Mouse (Mus musculus) Patski (cell line): ENCODE measurements around the gene Cldn9. TPM values are rescaled to one million over a fixed set of nuclear protein-coding genes. Genes with fewer than 3 reads are reported as not detected.

Source experiments
- ATAC-seq: fragments of 100-300 bp; one replicate; pipeline ENCODE4 v1.8.0; 2021
- CTCF ChIA-PET: fragments of 350-600 bp; sonication (Branson Sonifier 250); formaldehyde crosslinking; loops from one replicate; lab custom pipeline; 2022; ENCODE audit warnings: inconsistent platforms; lab: Charles Lee
- POLR2A ChIA-PET: fragments of 350-600 bp; sonication (Branson Sonifier 250); formaldehyde crosslinking; loops from one replicate; lab custom pipeline; 2022; ENCODE audit warnings: antibody characterized with exemption, inconsistent platforms; lab: Charles Lee
- DNase-seq: peaks from one replicate; pipeline ENCODE4 v3.0.0-alpha.2; 2011; ENCODE audit warnings: low read depth, low spot score
- H3K27me3 ChIP-seq: fragments of 371-371 bp; one replicate; pipeline ENCODE4 v1.5.1; 2021
- CTCF ChIP-seq: fragments of 100-300 bp; IDR thresholded peaks from one replicate; pipeline ENCODE4 v1.5.1; 2021
- in situ Hi-C: fragments of 300-500 bp; cut with MboI; formaldehyde crosslinking; loops from 3 replicates; pipeline ENCODE4 v1.11.1; 2018; ENCODE audit warnings: low pct_unique_long_range_greater_than_20kb, mixed read lengths
- polyA plus RNA-seq: library from polyadenylated mRNA; unstranded; gene quantifications from one replicate; pipeline ENCODE4 v1.2.3, GENCODE M21; 2021

The Cldn9 gene
- polyA plus RNA-seq, 1 experiment from 2014 or later, result 0.05 TPM

- no peak for TF ChIP-seq CTCF
- ChIA-PET CTCF (interaction anchor here (1.8 to 2.1 kb wide), 2 partner anchors 11 to 17 kb away, joined by 7 read pairs; no protein-coding TSS in a partner anchor), POLR2A (no interaction called here)
- in situ Hi-C loops, result no loop called here
- no peak for DNase-seq
- ATAC-seq, result no peak
- H3K27me3 ChIP-seq, result no peaks in the 10 kb centered on the region
Observed at GRCm38 (mm10) chr17:23682530-23682929, 1.3 kb downstream of the Cldn9 start.

GRCm38 (mm10) chr17:23682092-23682491 is 1.7 kb downstream of the Cldn9 start:
- no peak for DNase-seq
- ATAC-seq, result no peak
- in situ Hi-C loops, result no loop called here
- POLR2A ChIA-PET, result no interaction called here
- no peaks in the 10 kb centered on the region for H3K27me3 ChIP-seq
- TF ChIP-seq CTCF, result no peak
- CTCF ChIA-PET, result interaction anchor here (1.8 to 2.1 kb wide), 2 partner anchors 11 to 17 kb away, joined by 7 read pairs; no protein-coding TSS in a partner anchor

- CTCF ChIA-PET, result interaction anchor here (0.6 to 1.6 kb wide), 2 partner anchors 22 to 25 kb away, joined by 3 to 5 read pairs; no protein-coding TSS in a partner anchor
- H3K27me3 ChIP-seq, result no peaks in the 10 kb centered on the region
- no peak for TF ChIP-seq CTCF
- ATAC-seq (peak; percentile 32), DNase-seq (no peak)
- in situ Hi-C loops, result no loop called here
- POLR2A ChIA-PET, result no interaction called here
Observed at GRCm38 (mm10) chr17:23681086-23681485, 2.7 kb downstream of the Cldn9 start.

GRCm38 (mm10) chr17:23680336-23680735 is 3.5 kb downstream of the Cldn9 start:
- no peaks in the 10 kb centered on the region for H3K27me3 ChIP-seq
- ChIA-PET CTCF (interaction anchor here (1.6 kb wide), 1 partner anchor 26 kb away, joined by 5 read pairs; no protein-coding TSS in a partner anchor), POLR2A (interaction anchor here (0.9 kb wide), 1 partner anchor 18 kb away, joined by 3 read pairs; no protein-coding TSS in a partner anchor)
- TF ChIP-seq CTCF, result no peak
- in situ Hi-C loops, result no loop called here
- ATAC-seq (no peak), DNase-seq (no peak)

- no peaks in the 10 kb centered on the region for H3K27me3 ChIP-seq
- ChIA-PET POLR2A (no interaction called here), CTCF (no interaction called here)
- DNase-seq (no peak), ATAC-seq (no peak)
- in situ Hi-C loops, result no loop called here
- no peak for TF ChIP-seq CTCF
Observed at GRCm38 (mm10) chr17:23679127-23679835, 4.5 kb downstream of the Cldn9 start, which contains the start of gene Cldn6. TSS of gene Cldn6 (plus strand) at chr17:23679249.

GRCm38 (mm10) chr17:23677236-23677679 is 6.6 kb downstream of the Cldn9 start, which contains the start of gene Tnfrsf12a:
TSS of gene Tnfrsf12a (minus strand) at chr17:23677468.
- TF ChIP-seq CTCF, result no peak
- POLR2A ChIA-PET, result interaction anchor here (4.0 kb wide), 1 partner anchor 23 kb away, joined by 28 read pairs; no protein-coding TSS in a partner anchor
- ATAC-seq, result peak; percentile 29
- CTCF ChIA-PET, result interaction anchor here (1.5 kb wide), 1 partner anchor 23 kb away, joined by 3 read pairs; no protein-coding TSS in a partner anchor
- in situ Hi-C loops, result no loop called here
- DNase-seq, result no peak
- no peaks in the 10 kb centered on the region for H3K27me3 ChIP-seq

GRCm38 (mm10) chr17:23676473-23677031 is 7.3 kb downstream of the Cldn9 start:
- no peaks in the 10 kb centered on the region for H3K27me3 ChIP-seq
- ATAC-seq (no peak), DNase-seq (no peak)
- in situ Hi-C loops, result no loop called here
- POLR2A ChIA-PET, result interaction anchor here (1.0 to 4.0 kb wide), 3 partner anchors 9 to 25 kb away, joined by 3 to 28 read pairs (median 3); no protein-coding TSS in a partner anchor
- CTCF ChIA-PET, result interaction anchor here (2.9 kb wide), 1 partner anchor 23 kb away, joined by 13 read pairs; no protein-coding TSS in a partner anchor
- no peak for TF ChIP-seq CTCF

- POLR2A ChIA-PET, result interaction anchor here (0.6 to 4.0 kb wide), 4 partner anchors 8 to 1434 kb away, joined by 3 to 28 read pairs (median 3); no protein-coding TSS in a partner anchor
- no peaks in the 10 kb centered on the region for H3K27me3 ChIP-seq
- CTCF ChIA-PET, result interaction anchor here (2.9 kb wide), 1 partner anchor 24 kb away, joined by 13 read pairs; no protein-coding TSS in a partner anchor
- in situ Hi-C loops, result no loop called here
- TF ChIP-seq CTCF, result no peak
- ATAC-seq (peak; percentile 61), DNase-seq (peak; percentile 71)
Observed at GRCm38 (mm10) chr17:23675564-23676281, 8.1 kb downstream of the Cldn9 start.

- no peak for TF ChIP-seq CTCF
- in situ Hi-C loops, result no loop called here
- DNase-seq (no peak), ATAC-seq (peak; percentile 37)
- no peaks in the 10 kb centered on the region for H3K27me3 ChIP-seq
- POLR2A ChIA-PET, result interaction anchor here (1.0 to 4.0 kb wide), 4 partner anchors 10 to 62 kb away, joined by 3 to 28 read pairs (median 4); no protein-coding TSS in a partner anchor
- CTCF ChIA-PET, result interaction anchor here (1.3 to 2.9 kb wide), 3 partner anchors 17 to 31 kb away, joined by 3 to 13 read pairs (median 3); no protein-coding TSS in a partner anchor
Observed at GRCm38 (mm10) chr17:23675127-23675526, 8.7 kb downstream of the Cldn9 start.
